Mouse (Mus musculus) inflammation-experienced regulatory T-cells (primary cell): ENCODE data around the gene Stim1. TPM values are rescaled to one million over a fixed set of nuclear protein-coding genes. Genes with fewer than 3 reads are reported as not detected.

ENCODE experiments used
- polyA plus RNA-seq, 2 experiments: library from polyadenylated mRNA; unstranded; fragments of 100-300 nt; shearing (Covaris generic); gene quantifications; one replicate each; pipeline ENCODE4 v1.2.1; 2017

The Stim1 gene
- 10 to 100 TPM; 75.7 to 96.8 TPM for polyA plus RNA-seq

DNA sequence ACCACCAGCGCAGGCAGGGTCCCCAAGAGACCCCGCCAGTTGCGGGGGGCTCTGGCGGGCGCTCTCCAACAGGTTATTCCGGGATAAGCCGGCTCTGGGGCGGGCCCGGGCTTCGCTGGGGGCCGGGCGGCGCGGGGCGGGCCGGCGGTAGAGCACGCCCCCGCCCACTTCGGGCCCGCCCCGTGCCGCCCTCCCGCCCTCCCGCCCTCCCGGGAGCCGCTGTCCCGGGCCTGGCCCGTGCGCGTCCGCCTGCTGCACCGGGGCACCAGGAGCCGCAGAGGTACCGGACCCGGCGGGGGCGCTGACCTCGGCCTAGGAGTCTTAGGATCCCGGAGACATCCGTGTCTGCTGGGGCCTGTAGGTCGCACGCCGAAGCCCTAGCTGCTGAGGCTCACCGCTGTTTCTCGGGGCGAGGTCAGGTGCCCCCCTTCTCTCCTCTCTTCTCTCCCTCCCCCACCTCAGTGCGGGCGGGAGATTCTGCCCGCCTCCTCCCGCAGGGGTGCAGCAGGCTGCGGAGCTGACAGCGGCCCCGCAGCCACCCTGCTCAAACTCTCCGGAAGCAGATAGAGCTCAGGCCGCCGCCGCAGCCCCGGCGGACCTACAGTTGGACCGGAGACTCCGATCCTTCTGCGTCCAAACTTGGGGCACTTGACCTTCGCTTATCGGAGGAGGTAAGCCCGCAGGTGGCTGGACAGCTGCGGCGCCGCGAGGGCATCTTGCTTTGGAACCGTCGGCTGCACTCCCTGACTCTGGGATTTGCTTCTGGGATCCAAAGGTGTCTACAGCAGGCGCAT lies at the start of gene Stim1:
Gene Stim1, plus strand, starts transcription at position 206 of the 794 bp plus-strand sequence.

DNA sequence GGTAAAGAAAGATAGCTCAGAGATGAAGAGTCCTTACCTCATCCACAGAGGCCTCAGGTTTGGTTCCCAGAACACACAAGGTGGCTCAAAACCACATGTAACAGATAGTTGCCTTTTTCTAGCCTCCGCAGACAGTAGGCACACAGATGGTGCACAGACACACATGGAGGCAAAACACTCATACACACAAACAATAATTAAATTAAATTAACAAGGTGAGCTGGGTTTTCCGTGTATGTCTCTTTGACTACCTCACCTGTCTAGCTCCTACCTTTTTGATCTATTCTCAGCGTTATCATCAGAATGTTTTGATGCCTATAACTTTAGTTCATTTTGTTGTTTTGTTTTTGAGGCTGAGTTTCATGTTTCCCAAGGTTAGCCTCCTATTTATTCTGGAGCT lies 11.7 kb upstream of the Stim1 start, which contains the start of gene Rhog:
Gene Rhog, minus strand, starts transcription at position 101 of the 400 bp plus-strand sequence.

DNA sequence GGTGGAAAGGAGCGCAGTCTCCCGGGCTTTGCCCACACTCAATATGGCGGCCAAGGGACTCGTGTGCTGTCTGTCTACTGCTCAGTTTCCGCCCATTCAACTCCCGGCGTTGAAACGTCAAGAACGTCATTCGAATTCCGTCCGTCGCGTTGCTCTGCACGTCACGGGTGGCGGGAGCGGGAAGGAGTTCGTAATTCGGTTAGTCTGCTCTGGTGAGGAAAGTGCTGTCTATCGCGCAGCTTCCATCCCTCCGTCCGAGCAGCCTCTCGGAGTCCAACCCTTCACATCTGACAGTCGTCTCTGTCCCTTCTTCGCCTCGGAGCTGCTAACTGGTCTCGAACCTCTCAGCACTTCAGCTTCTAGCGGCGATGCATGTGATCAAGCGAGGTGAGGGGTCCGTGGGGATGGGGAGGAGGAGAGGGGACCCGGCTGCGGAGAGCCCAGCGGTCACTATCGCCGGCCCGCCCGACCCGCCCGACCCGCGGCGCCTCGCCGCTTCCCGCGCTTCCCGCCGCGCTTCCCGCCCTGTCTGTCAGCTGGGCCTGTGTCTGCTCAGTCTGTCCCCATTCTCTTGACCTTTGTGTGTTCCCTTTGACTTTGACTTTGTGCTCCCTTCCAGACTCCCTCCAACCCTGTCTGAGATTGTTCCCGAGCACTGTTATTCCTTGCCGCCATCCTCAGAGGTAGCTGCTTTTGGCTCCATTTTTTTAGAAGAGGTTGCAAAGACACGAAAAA lies 174.2 kb downstream of the Stim1 start, which contains the start of gene Rrm1:
Gene Rrm1, plus strand, starts transcription at position 39 of the 735 bp plus-strand sequence.

DNA sequence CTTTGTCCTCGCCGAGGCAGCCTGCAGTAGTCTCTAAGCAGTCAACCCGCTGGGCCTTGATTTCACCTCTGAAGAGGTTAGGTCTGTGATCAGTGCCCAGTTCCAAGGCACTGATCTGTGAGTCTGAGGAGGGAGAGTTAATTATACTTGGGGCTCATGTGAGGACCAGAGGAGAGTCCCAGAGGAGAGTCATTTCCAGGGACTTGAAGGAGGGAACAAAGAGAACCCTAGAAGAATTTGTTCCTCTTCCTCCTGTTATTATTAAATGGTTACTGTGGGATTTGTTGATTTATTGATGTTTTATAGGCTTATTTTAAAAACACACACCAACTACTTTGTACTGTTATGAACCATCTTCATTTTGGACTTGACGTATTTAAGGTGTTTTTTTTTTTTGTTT lies 214.0 kb downstream of the Stim1 start, which contains the start of gene Olfr543:
Gene Olfr543, minus strand, starts transcription at position 101 of the 400 bp plus-strand sequence.

Other genes with a start within 250 kb of the Stim1 start
- 1 to 10 TPM; 6.1 to 7.1 TPM for gene Il18bp, start 249.1 kb upstream of the Stim1 start, polyA plus RNA-seq
- 10 to 100 TPM; 15.5 to 24.8 TPM for gene Rnf121, start 202.3 kb upstream of the Stim1 start, polyA plus RNA-seq
- 10 to 100 TPM; 21.7 to 32.6 TPM for gene Xndc1, start 202.3 kb upstream of the Stim1 start, polyA plus RNA-seq
- gene Xntrpc, start 202.1 kb upstream of the Stim1 start, polyA plus RNA-seq: 1 to 10 TPM; 1.1 to 1.4 TPM
- not detected for gene Trpc2, start 184.7 kb upstream of the Stim1 start, polyA plus RNA-seq
- gene Art1, start 166.1 kb upstream of the Stim1 start, polyA plus RNA-seq: under 1 TPM; 0.24 to 0.78 TPM
- gene Art5, start 158.3 kb upstream of the Stim1 start, polyA plus RNA-seq: 1 to 10 TPM; 1.3 to 5.0 TPM
- gene Chrna10, start 151.0 kb upstream of the Stim1 start, polyA plus RNA-seq: under 1 TPM; 0.27 to 0.29 TPM
- gene Nup98, start 57.6 kb upstream of the Stim1 start, polyA plus RNA-seq: 10 to 100 TPM; 29.5 to 30.4 TPM
- gene Pgap2, start 57.6 kb upstream of the Stim1 start, polyA plus RNA-seq: 10 to 100 TPM; 36.9 to 65.3 TPM
- gene Rhog, start 11.8 kb upstream of the Stim1 start, polyA plus RNA-seq: 100 to 1,000 TPM; 237 to 264 TPM
- 10 to 100 TPM; 40.4 to 42.0 TPM for gene Rrm1, start 173.9 kb downstream of the Stim1 start, polyA plus RNA-seq
- gene Olfr543, start 213.9 kb downstream of the Stim1 start, polyA plus RNA-seq: 1 to 10 TPM in 1 of 2 experiments, not detected in 1; 1.2 TPM
- gene Olfr544, start 220.5 kb downstream of the Stim1 start, polyA plus RNA-seq: 1 to 10 TPM in 1 of 2 experiments, under 1 TPM in 1; 0.28 to 2.7 TPM
- under 1 TPM; 0.28 to 0.97 TPM for gene Olfr545, start 231.8 kb downstream of the Stim1 start, polyA plus RNA-seq